8 mouse cellular contexts compared by ENCODE assay signal in the genomic region with DNA sequence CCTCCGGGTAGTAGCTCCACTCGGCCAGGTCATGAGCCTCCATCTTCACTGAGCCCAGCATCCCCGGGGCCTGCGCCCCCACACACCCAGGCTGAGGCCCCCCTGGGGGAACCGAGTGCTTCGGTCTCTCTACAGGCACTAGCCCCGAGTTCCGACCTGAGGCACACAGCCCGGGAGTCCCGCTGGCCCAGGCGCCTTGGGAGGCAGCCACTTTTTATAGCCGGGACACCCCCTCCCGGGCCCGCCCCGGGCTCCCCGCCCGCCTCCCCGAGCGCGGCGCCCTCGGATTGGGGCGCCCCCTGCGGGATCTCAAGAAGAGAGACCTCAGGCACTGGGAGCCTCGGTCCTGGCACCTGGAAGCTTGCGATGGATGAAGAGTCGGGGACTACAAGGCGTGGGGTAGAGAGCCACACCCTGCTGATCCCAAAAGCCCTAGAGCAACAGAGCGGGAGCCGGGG. TPM values are rescaled to one million over a fixed set of nuclear protein-coding genes. Genes with fewer than 3 reads are reported as not detected.
A peak's percentile ranks its signal among the peaks of the same experiment; 100 is the strongest.
DNase-seq lines count a peak whose midpoint lies in the region; ATAC-seq and TF ChIP-seq lines count a peak whose summit lies in the region.

A gene (minus strand): TSS at position 182 of the 458 bp plus-strand sequence.

- H3K27me3 ChIP-seq in kidney, adult 2 months (replicated peaks; ENCODE audit: control insufficient read depth, insufficient read depth, low read length), result no peaks in the 10 kb centered on the region; the same call in 1 of the 2 replicates
- peaks cover 31% of the 10 kb centered on the region for H3K27me3 ChIP-seq in lung, embryonic 14.5 days (ENCODE audit: insufficient read depth, low read length)

- no peak for TF ChIP-seq POLR2A in kidney, adult 2 months (IDR thresholded peaks at IDR 0.05; ENCODE audit: low read depth, low read length)

- peak within 1 kb of the TSS; percentile 90 for H3K9ac ChIP-seq in lung, embryonic 14.5 days

- H3K4me3 ChIP-seq in left cerebral cortex, adult 2 months, result peak within 1 kb of the TSS; percentile 91
- H3K4me3 ChIP-seq in kidney, adult 2 months (ENCODE audit: insufficient read depth, low read depth, low read length), result peak within 1 kb of the TSS; percentile 90
- H3K4me3 ChIP-seq in lung, embryonic 14.5 days (ENCODE audit: low read depth, low read length), result peak within 1 kb of the TSS; percentile 76

- intact Hi-C loops in left cerebral cortex, adult 2 months (cut with DNase I), result loop anchor here (2.0 to 10.0 kb wide), 2 partner anchors 17 to 341 kb away; no protein-coding TSS in a partner anchor
- intact Hi-C loops in left cerebral cortex, postnatal 14 days (cut with DNase I), result no loop called here

- peak; percentile 33 for TF ChIP-seq CTCF in left cerebral cortex, adult 2 months (IDR thresholded peaks at IDR 0.05)
- peak; percentile 38 for TF ChIP-seq CTCF in kidney, adult 2 months (conservative IDR thresholded peaks at IDR 0.05; ENCODE audit: insufficient read depth, insufficient read length, low read depth, low read length)
- no peak for TF ChIP-seq CTCF in lung, embryonic 14.5 days (IDR thresholded peaks at IDR 0.05; ENCODE audit: low read depth)

- peaks cover 8% of the 10 kb centered on the region; the same call in 1 of the 2 replicates for H3K4me1 ChIP-seq in kidney, adult 2 months (ENCODE audit: control insufficient read depth, insufficient read depth, low read length)
- H3K4me1 ChIP-seq in lung, embryonic 14.5 days (ENCODE audit: insufficient read depth), result 0 out of 2 replicates have a peak, but pooled peaks cover 5% of the 10 kb centered on the region

- DNase-seq in left cerebral cortex, adult 2 months (ENCODE audit: extremely low spot score in 1 of 2, low spot score in 2 of 2), result no peak
- DNase-seq in left cerebral cortex, postnatal 14 days (ENCODE audit: low spot score in 2 of 2), result no peak
- DNase-seq in cerebellum, postnatal 14 days, result peak; percentile 45 to 56
- peak; percentile 44 to 47 for DNase-seq in heart, adult 9 months (ENCODE audit: low spot score in 2 of 2)
- peak; percentile 54 for DNase-seq in kidney, adult 2 months
- DNase-seq in lung, embryonic 14.5 days, result peak; percentile 48
- peak; percentile 40 to 51 for DNase-seq in spleen, adult 18-20 months
- no peak for DNase-seq in retina, postnatal 1 day

- WGBS in kidney, adult 2 months, result 2% methylated on average over 30 of the region's 30 CpGs
- WGBS in lung, embryonic 14.5 days, result 3% methylated on average over 30 of the region's 30 CpGs

- peak; percentile 35; the same call in 1 of the 2 replicates for ATAC-seq in lung, embryonic 14.5 days (ENCODE audit: insufficient read depth)

- H3K27ac ChIP-seq in left cerebral cortex, adult 2 months, result peak within 1 kb of the TSS; percentile 89
- H3K27ac ChIP-seq in kidney, adult 2 months (ENCODE audit: insufficient read depth, low read depth, low read length), result no peak within 1 kb of the TSS
- 0 out of 2 replicates have a peak within 1 kb of the TSS, but pooled peaks have one; percentile 20 for H3K27ac ChIP-seq in lung, embryonic 14.5 days (ENCODE audit: low read depth)

- H3K4me2 ChIP-seq in lung, embryonic 14.5 days, result peak within 1 kb of the TSS; percentile 91

- no peaks in the 10 kb centered on the region for H3K36me3 ChIP-seq in kidney, adult 2 months (ENCODE audit: control insufficient read depth, insufficient read depth, low read length)
- H3K36me3 ChIP-seq in lung, embryonic 14.5 days (ENCODE audit: insufficient read depth), result no peaks in the 10 kb centered on the region

- no peaks in the 10 kb centered on the region for H3K9me3 ChIP-seq in lung, embryonic 14.5 days (ENCODE audit: low read depth, low read length)

RNA-seq across cellular contexts. Expression of the gene that starts here (rescaled TPM):
- not detected for total RNA-seq in left cerebral cortex, adult 2 months (2021)
- not detected for total RNA-seq in left cerebral cortex, postnatal 14 days (2021)
- polyA plus RNA-seq in kidney, adult 2 months (2012; rRNA removed), result 0.13 and 0.16 TPM in 2 replicates
- polyA plus RNA-seq in lung, embryonic 14.5 days (2014; fragmentation: Nextera tagmentation; extraction: Ambion mirVana), result 2.2 and 2.3 TPM in 2 replicates

Comparison
In these comparisons a context has a peak if more than half of its experiments do, and no peak if none do; other contexts are left out.
1. Peak in DNase-seq and H3K4me3 ChIP-seq in kidney, adult 2 months; RNA of the gene not detected or under 1 TPM.
2. DNase-seq: peak in cerebellum, postnatal 14 days (2 of 2), heart, adult 9 months (2 of 2), lung, embryonic 14.5 days (single experiment) and spleen, adult 18-20 months (2 of 2); none in left cerebral cortex, adult 2 months (0 of 2), left cerebral cortex, postnatal 14 days (0 of 2) and retina, postnatal 1 day (single experiment).
3. Peak in every context shown above with its lines, with median percentiles within 50 percentile points of each other: H3K4me3 ChIP-seq.